Comparison of ENCODE assay signal across 24 mouse cellular contexts in genomic region chr7:129533366-129533905, GRCm38 (mm10). TPM values are rescaled to one million over a fixed set of nuclear protein-coding genes. Genes with fewer than 3 reads are reported as not detected.
DNase-seq lines count a peak whose midpoint lies in the region; ATAC-seq and TF ChIP-seq lines count a peak whose summit lies in the region.
"Had no signal": no experiment of that assay in that cellular context is flagged by ENCODE, and none has a peak within 500 bp of the region (broad histone marks: within the 10 kb centered on the region; RNA-seq: fewer than 3 reads in every experiment).

No protein-coding gene starts in this region.

- DNase-seq in forebrain, embryonic 10.5 days (ENCODE audit: extremely low spot score, low spot score), result no peak
- peak; percentile 14 to 25 for DNase-seq in layer of hippocampus, postnatal 10 days (ENCODE audit: low spot score in 2 of 2)
- no peak for DNase-seq in layer of hippocampus, postnatal 36 days
- peak; percentile 41 for DNase-seq in brain, embryonic 14.5 days (ENCODE audit: low read depth)
- DNase-seq: adrenal gland, postnatal 25 days; B cell, adult 2 months; cerebellum, adult 2 months; embryo, embryonic 11 days; heart, postnatal 36 days; kidney, adult 18-20 months; kidney, postnatal 25 days; lung, postnatal 36 days; retina, postnatal 1 day; right cerebral cortex, postnatal 14 days had no signal

- H3K4me2 ChIP-seq in forebrain, embryonic 15.5 days (replicated peaks), result no peak overlapping the region
- no peak overlapping the region for H3K4me2 ChIP-seq in forebrain, embryonic 16.5 days (ENCODE audit: low read length)
- H3K4me2 ChIP-seq: embryonic facial prominence, embryonic 12.5 days; heart, embryonic 15.5 days; hindbrain, embryonic 14.5 days; kidney, embryonic 15.5 days; limb, embryonic 12.5 days; liver, embryonic 11.5 days; midbrain, embryonic 12.5 days; stomach, embryonic 15.5 days had no signal

- no peaks in the 10 kb centered on the region for H3K9me3 ChIP-seq in forebrain, embryonic 15.5 days
- H3K9me3 ChIP-seq in forebrain, embryonic 10.5 days, result no peaks in the 10 kb centered on the region
- H3K9me3 ChIP-seq in forebrain, embryonic 16.5 days (ENCODE audit: control insufficient read depth, low read length), result no peaks in the 10 kb centered on the region
- H3K9me3 ChIP-seq: embryonic facial prominence, embryonic 12.5 days; heart, embryonic 15.5 days; kidney, embryonic 15.5 days; limb, embryonic 12.5 days; midbrain, embryonic 12.5 days; stomach, embryonic 15.5 days had no signal

- TF ChIP-seq POLR2A in brain, embryonic 14.5 days (IDR thresholded peaks at IDR 0.05; ENCODE audit: borderline replicate concordance, extremely low read depth, insufficient read depth, insufficient read length, poor library complexity, severe bottlenecking), result no peak

- no peaks in the 10 kb centered on the region for H3K27me3 ChIP-seq in forebrain, embryonic 15.5 days
- H3K27me3 ChIP-seq in forebrain, embryonic 10.5 days (ENCODE audit: poor library complexity, severe bottlenecking), result no peaks in the 10 kb centered on the region
- H3K27me3 ChIP-seq in forebrain, embryonic 16.5 days (replicated peaks; ENCODE audit: control insufficient read depth, insufficient read depth, low read length), result no peaks in the 10 kb centered on the region
- H3K27me3 ChIP-seq: embryonic facial prominence, embryonic 12.5 days; heart, embryonic 15.5 days; kidney, embryonic 15.5 days; limb, embryonic 12.5 days; midbrain, embryonic 12.5 days; stomach, embryonic 15.5 days had no signal

- no peak overlapping the region for H3K9ac ChIP-seq in forebrain, embryonic 15.5 days (replicated peaks)
- H3K9ac ChIP-seq in forebrain, embryonic 16.5 days (replicated peaks; ENCODE audit: low read depth, low read length), result no peak overlapping the region
- H3K9ac ChIP-seq: embryonic facial prominence, embryonic 12.5 days; heart, embryonic 15.5 days; hindbrain, embryonic 14.5 days; kidney, embryonic 15.5 days; limb, embryonic 12.5 days; midbrain, embryonic 12.5 days; stomach, embryonic 15.5 days had no signal

- H3K4me3 ChIP-seq in forebrain, embryonic 15.5 days, result no peak overlapping the region
- H3K4me3 ChIP-seq in forebrain, embryonic 10.5 days, result no peak overlapping the region
- H3K4me3 ChIP-seq in forebrain, embryonic 16.5 days (replicated peaks; ENCODE audit: low read length), result no peak overlapping the region
- H3K4me3 ChIP-seq: embryonic facial prominence, embryonic 12.5 days; heart, embryonic 15.5 days; kidney, embryonic 15.5 days; limb, embryonic 12.5 days; midbrain, embryonic 12.5 days; stomach, embryonic 15.5 days had no signal

- WGBS in forebrain, embryonic 15.5 days, result 51% methylated on average over 6 of the region's 6 CpGs
- 88% methylated on average over 6 of the region's 6 CpGs for whole genome bisulfite sequencing in forebrain, embryonic 10.5 days
- WGBS in forebrain, embryonic 16.5 days, result 56% methylated on average over 6 of the region's 6 CpGs

- H3K4me1 ChIP-seq in forebrain, embryonic 15.5 days, result no peaks in the 10 kb centered on the region
- H3K4me1 ChIP-seq in forebrain, embryonic 10.5 days, result no peaks in the 10 kb centered on the region
- H3K4me1 ChIP-seq in forebrain, embryonic 16.5 days (replicated peaks; ENCODE audit: control insufficient read depth, insufficient read depth, low read length), result no peaks in the 10 kb centered on the region; the same call in 1 of the 2 replicates
- H3K4me1 ChIP-seq: heart, embryonic 15.5 days; limb, embryonic 12.5 days; midbrain, embryonic 12.5 days; stomach, embryonic 15.5 days had no signal

- no peak overlapping the region for H3K27ac ChIP-seq in forebrain, embryonic 15.5 days (replicated peaks)
- no peak overlapping the region for H3K27ac ChIP-seq in forebrain, embryonic 10.5 days
- no peak overlapping the region for H3K27ac ChIP-seq in forebrain, embryonic 16.5 days (ENCODE audit: low read length)
- H3K27ac ChIP-seq: embryonic facial prominence, embryonic 12.5 days; heart, embryonic 15.5 days; hindbrain, embryonic 14.5 days; kidney, embryonic 15.5 days; limb, embryonic 12.5 days; midbrain, embryonic 12.5 days; stomach, embryonic 15.5 days had no signal

- H3K36me3 ChIP-seq in forebrain, embryonic 15.5 days, result no peaks in the 10 kb centered on the region
- no peaks in the 10 kb centered on the region for H3K36me3 ChIP-seq in forebrain, embryonic 10.5 days (replicated peaks)
- H3K36me3 ChIP-seq in forebrain, embryonic 16.5 days (ENCODE audit: control insufficient read depth, insufficient read depth), result no peaks in the 10 kb centered on the region
- H3K36me3 ChIP-seq: embryonic facial prominence, embryonic 12.5 days; heart, embryonic 15.5 days; kidney, embryonic 15.5 days; limb, embryonic 12.5 days; midbrain, embryonic 12.5 days; stomach, embryonic 15.5 days had no signal

- peak; percentile 29; the same call in 1 of the 2 replicates for ATAC-seq in forebrain, embryonic 15.5 days (replicated peaks)
- ATAC-seq in forebrain, embryonic 16.5 days, result peak; percentile 38

- TF ChIP-seq CTCF in brain, embryonic 14.5 days (IDR thresholded peaks at IDR 0.05; ENCODE audit: borderline replicate concordance, extremely low read depth, insufficient read depth, insufficient read length), result no peak

RNA-seq across cellular contexts. Expression of gene Wdr11, which starts 58.2 kb away (rescaled TPM):
- polyA plus RNA-seq in forebrain, embryonic 15.5 days (2015; fragmentation: Nextera tagmentation; extraction: Ambion mirVana), result 37.7 and 38.3 TPM in 2 replicates
- polyA plus RNA-seq in forebrain, embryonic 10.5 days (2016; fragmentation: Nextera tagmentation; extraction: Ambion mirVana), result 37.7 and 41.2 TPM in 2 replicates
- total RNA-seq in layer of hippocampus, postnatal 10 days (2021), result 10 to 100 TPM; 45.3 to 48.5 TPM
- total RNA-seq in layer of hippocampus, postnatal 36 days (2021), result 10 to 100 TPM; 46.4 to 47.2 TPM
- polyA plus RNA-seq in brain, embryonic 14.5 days (2012; rRNA removed), result 34.2 and 38.2 TPM in 2 replicates
- 44.9 and 46.8 TPM in 2 replicates for polyA plus RNA-seq in forebrain, embryonic 16.5 days (2015; fragmentation: Nextera tagmentation; extraction: Ambion mirVana)

Comparison
In these comparisons a context has a peak if more than half of its experiments do, and no peak if none do; other contexts are left out.
1. DNase-seq: peak in layer of hippocampus, postnatal 10 days (2 of 2) and brain, embryonic 14.5 days (single experiment); none in forebrain, embryonic 10.5 days (single experiment) and layer of hippocampus, postnatal 36 days (0 of 2).